Mouse (Mus musculus) ES-E14 (cell line): ENCODE results near the gene Tnrc18. TPM values are rescaled to one million over a fixed set of nuclear protein-coding genes. Genes with fewer than 3 reads are reported as not detected.

Experiments used
- DNase-seq: peaks from one replicate; pipeline ENCODE4 v3.0.0-alpha.2; 2013; ENCODE audit warnings: low read depth, low spot score
- H3K27ac ChIP-seq: 2 replicates; pipeline ENCODE4 v1.5.1; 2012; ENCODE audit warnings: low read depth, mild to moderate bottlenecking, low read length, moderate library complexity, mixed read lengths; ENCODE audit not compliant: poor library complexity, insufficient read depth, severe bottlenecking
- H3K36me3 ChIP-seq: 2 replicates; pipeline ENCODE4 v1.6.1; 2012; ENCODE audit warnings: mild to moderate bottlenecking, low read length, moderate library complexity, mixed read lengths; ENCODE audit not compliant: control insufficient read depth, poor library complexity, insufficient read depth, severe bottlenecking
- H3K4me1 ChIP-seq, 2 experiments: fragments of 150-350 bp in 1 of 2; sonication (generic) in 1 of 2; 2 replicates each; pipeline ENCODE4 v1.6.1; 2012; ENCODE audit warnings: low read length in 2 of 2, mild to moderate bottlenecking in 1 of 2, mixed read lengths in 1 of 2; ENCODE audit not compliant: control insufficient read depth in 2 of 2, insufficient read depth in 2 of 2, poor library complexity in 1 of 2
- H3K4me3 ChIP-seq, 2 experiments: fragments of 150-350 bp in 1 of 2; sonication (generic) in 1 of 2; 2 replicates each; pipeline ENCODE4 v1.5.1; 2012; ENCODE audit warnings: low read length in 2 of 2, low read depth in 1 of 2, mild to moderate bottlenecking in 1 of 2, mixed read lengths in 1 of 2; ENCODE audit not compliant: insufficient read depth in 1 of 2, poor library complexity in 1 of 2, severe bottlenecking in 1 of 2
- H3K9ac ChIP-seq: 2 replicates; pipeline ENCODE4 v1.6.1; 2012; ENCODE audit warnings: low read depth, mild to moderate bottlenecking, low read length, mixed read lengths; ENCODE audit not compliant: poor library complexity, insufficient read depth, severe bottlenecking
- H3K9me3 ChIP-seq: fragments of 150-350 bp; sonication (generic); 2 replicates; pipeline ENCODE4 v1.6.1; 2012; ENCODE audit warnings: low read depth, mild to moderate bottlenecking, low read length; ENCODE audit not compliant: control insufficient read depth, insufficient read depth
- CHD2 ChIP-seq: IDR thresholded peaks from 2 replicates; pipeline ENCODE4 v1.6.1; 2014; ENCODE audit warnings: mild to moderate bottlenecking, low read depth, low read length, inconsistent platforms
- HCFC1 ChIP-seq: IDR thresholded peaks from 2 replicates; pipeline ENCODE4 v1.6.1; 2012; ENCODE audit warnings: low read length, inconsistent platforms, borderline replicate concordance; ENCODE audit not compliant: insufficient read depth
- MAFK ChIP-seq: IDR thresholded peaks from 2 replicates; pipeline ENCODE4 v1.6.1; 2014; ENCODE audit warnings: mild to moderate bottlenecking, low read depth, low read length, inconsistent platforms; ENCODE audit not compliant: insufficient read depth
- ZC3H11A ChIP-seq: IDR thresholded peaks from 2 replicates; pipeline ENCODE4 v1.6.1; 2012; ENCODE audit warnings: low read depth, mild to moderate bottlenecking, inconsistent platforms, low read length, borderline replicate concordance
- ZNF384 ChIP-seq: IDR thresholded peaks from 2 replicates; pipeline ENCODE4 v1.6.1; 2012; ENCODE audit warnings: low read depth, low read length, inconsistent platforms
- in situ Hi-C, 2 experiments: fragments of 600-800 bp; cut with MboI; formaldehyde crosslinking; loops; one replicate each; pipeline ENCODE4 v1.15.1; 2025; ENCODE audit warnings: low sequenced_read_pairs in 2 of 2, inconsistent platforms in 1 of 2; ENCODE audit not compliant: unreplicated experiment in 2 of 2
- total RNA-seq: library from RNA; depleted of rRNA; stranded (reverse); fragments of 300-350 nt; gene quantifications from 2 replicates; pipeline ENCODE4 v1.2.3, GENCODE M21; 2012

Tnrc18 gene
- total RNA-seq, 1 experiment, result 20.7 TPM

GRCm38 (mm10) chr5:142824091-142824490 lies 6.6 kb upstream of the Tnrc18 start:
- H3K4me3 ChIP-seq, result peak overlapping the region; percentile 66 to 82; a peak in 3 of 4 replicates
- H3K4me1 ChIP-seq, result peaks cover 9 to 19% of the 10 kb centered on the region in 2 experiments; a peak in 3 of 4 replicates
- H3K9me3 ChIP-seq, result no peaks in the 10 kb centered on the region
- H3K27ac ChIP-seq, result peak overlapping the region; percentile 52; the same call in 1 of the 2 replicates
- no peaks in the 10 kb centered on the region for H3K36me3 ChIP-seq
- H3K9ac ChIP-seq, result peak overlapping the region; percentile 80; the same call in 1 of the 2 replicates
- TF ChIP-seq ZNF384, result no peak
- TF ChIP-seq CHD2, result no peak
- TF ChIP-seq MAFK, result no peak
- no peak for TF ChIP-seq ZC3H11A
- TF ChIP-seq HCFC1, result no peak
- DNase-seq, result no peak
- in situ Hi-C loops, result no loop called here

GRCm38 (mm10) chr5:142823096-142824062 lies 5.9 kb upstream of the Tnrc18 start:
- DNase-seq, result no peak
- in situ Hi-C loops, result no loop called here

GRCm38 (mm10) chr5:142822286-142823095 lies 5.0 kb upstream of the Tnrc18 start:
- H3K27ac ChIP-seq, result peak overlapping the region; percentile 77
- DNase-seq, result no peak
- no peaks in the 10 kb centered on the region for H3K9me3 ChIP-seq
- H3K36me3 ChIP-seq, result no peaks in the 10 kb centered on the region
- TF ChIP-seq ZNF384 (no peak), MAFK (no peak), ZC3H11A (no peak), CHD2 (no peak), HCFC1 (no peak)
- in situ Hi-C loops, result no loop called here
- H3K9ac ChIP-seq, result peak overlapping the region; percentile 80
- H3K4me1 ChIP-seq, result peaks cover 9 to 19% of the 10 kb centered on the region in 2 experiments; a peak in 3 of 4 replicates
- H3K4me3 ChIP-seq, result peak overlapping the region; percentile 66 to 82

More at GRCm38 (mm10) chr5:142823096-142824062, 5.9 kb upstream of the Tnrc18 start:
- Histone ChIP-seq H3K27ac (peak overlapping the region; percentile 77), H3K9ac (peak overlapping the region; percentile 80), H3K4me1 (peaks cover 9 to 19% of the 10 kb centered on the region in 2 experiments; a peak in 3 of 4 replicates), H3K36me3 (no peaks in the 10 kb centered on the region), H3K4me3 (peak overlapping the region; percentile 66 to 82), H3K9me3 (no peaks in the 10 kb centered on the region)
- peak; percentile 63; the same call in 1 of the 2 replicates for TF ChIP-seq CHD2
- no peak for TF ChIP-seq ZC3H11A

GRCm38 (mm10) chr5:142821974-142822285 lies 4.5 kb upstream of the Tnrc18 start:
- Histone ChIP-seq H3K27ac (peak overlapping the region; percentile 68), H3K4me1 (peaks cover 9 to 19% of the 10 kb centered on the region in 2 experiments; a peak in 3 of 4 replicates), H3K4me3 (peak overlapping the region; percentile 66 to 82), H3K9me3 (no peaks in the 10 kb centered on the region), H3K36me3 (no peaks in the 10 kb centered on the region), H3K9ac (peak overlapping the region; percentile 80)
- no peak for TF ChIP-seq ZC3H11A
- no peak for TF ChIP-seq MAFK
- TF ChIP-seq CHD2, result no peak
- no peak for TF ChIP-seq ZNF384
- TF ChIP-seq HCFC1, result no peak
- in situ Hi-C loops, result no loop called here
- no peak for DNase-seq
